Mouse (Mus musculus): ENCODE results near the gene Cct2. TPM values are rescaled to one million over a fixed set of nuclear protein-coding genes. Genes with fewer than 3 reads are reported as not detected.

The Cct2 gene
- total RNA-seq, 2 experiments from 2014 or later: 129 to 137 TPM

DNA sequence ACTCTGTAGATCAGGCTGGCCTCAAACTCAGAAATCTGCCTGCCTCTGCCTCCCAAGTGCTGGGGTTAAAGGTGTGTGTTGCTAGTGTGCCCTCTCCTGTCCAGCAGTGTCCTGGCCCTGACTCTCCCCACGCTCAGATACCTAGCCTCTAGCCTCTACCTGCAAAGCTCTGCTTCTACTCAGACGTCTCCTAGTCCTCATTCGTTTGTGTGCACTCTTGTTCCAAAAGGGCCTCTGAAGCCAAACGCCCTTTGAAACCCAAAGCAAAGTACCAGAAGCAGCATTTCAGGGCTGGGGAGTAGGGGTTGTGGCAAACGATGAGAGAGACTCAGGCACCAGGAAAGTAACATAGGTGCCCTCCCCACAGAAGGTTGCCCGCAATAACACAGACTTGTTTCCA lies 53.9 kb downstream of the Cct2 start:
- DNase-seq (ENCODE audit: low spot score): no peak
- intact Hi-C loops (cut with DNase I): no loop called here

DNA sequence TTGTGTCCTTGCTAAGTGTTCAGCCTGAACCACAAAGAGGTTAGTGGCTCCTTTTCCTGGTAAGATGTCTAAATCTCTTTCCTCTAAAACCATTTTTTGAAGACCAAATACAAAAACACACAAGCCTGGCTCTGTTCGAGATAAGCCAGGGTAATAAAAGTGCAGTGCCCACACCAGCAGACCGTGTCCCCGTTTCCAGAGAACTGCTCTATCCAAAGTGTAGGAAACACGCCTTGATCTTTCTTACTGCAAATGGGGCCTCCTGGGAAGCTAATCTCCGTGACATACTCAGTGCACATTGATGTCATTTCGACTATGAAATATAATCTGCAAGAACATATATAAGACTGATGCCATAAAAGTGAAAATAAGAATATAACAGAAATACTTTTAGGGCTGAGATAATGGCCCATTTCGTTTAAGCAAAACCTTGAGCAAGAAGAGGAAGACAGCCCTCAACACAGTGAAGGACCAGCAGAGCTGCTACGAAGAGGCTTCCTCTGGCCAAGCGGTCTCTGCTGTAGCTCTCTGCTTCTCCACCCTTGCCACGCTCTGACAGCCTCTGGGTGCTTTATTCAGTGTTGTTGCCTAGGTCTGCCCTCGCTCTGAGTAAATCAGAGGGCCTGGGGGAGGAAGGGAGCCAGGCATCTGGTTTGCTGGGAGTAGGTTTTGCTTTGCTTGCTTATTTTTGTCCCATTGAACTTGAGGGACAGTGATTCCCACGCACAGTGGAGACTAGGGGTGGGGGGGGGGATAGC lies 57.7 kb downstream of the Cct2 start:
- intact Hi-C loops (cut with DNase I): no loop called here
- DNase-seq (ENCODE audit: low spot score): no peak

DNA sequence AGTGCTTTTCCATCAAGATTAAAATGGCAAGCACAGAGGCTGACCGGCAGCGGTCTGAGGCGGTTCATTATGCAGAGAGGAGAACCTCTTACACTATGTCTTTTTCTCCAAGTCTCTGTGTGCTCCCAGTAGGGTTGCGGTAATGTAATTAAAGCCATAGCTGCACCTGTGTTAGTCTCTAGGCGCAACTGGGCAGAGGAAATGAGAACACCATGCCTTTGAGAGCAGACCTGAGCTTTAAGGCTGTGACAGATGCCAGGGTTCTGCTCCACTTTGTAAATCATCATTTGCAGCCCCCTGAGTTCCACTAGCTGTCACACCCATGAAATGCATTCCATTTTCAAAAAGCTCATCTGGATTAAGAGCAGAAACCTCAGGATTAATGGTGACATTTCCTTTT lies 58.9 kb downstream of the Cct2 start:
- intact Hi-C loops (cut with DNase I): no loop called here
- DNase-seq (ENCODE audit: low spot score): no peak

Other genes with a start within 250 kb of the Cct2 start
- 1 to 10 TPM in 1 of 2 experiments, under 1 TPM in 1; 0.81 to 1.1 TPM for gene Myrfl, start 166.9 kb downstream of the Cct2 start, total RNA-seq (2021)
- gene Rab3ip, start 113.0 kb downstream of the Cct2 start, total RNA-seq (2021): 10 to 100 TPM; 85.5 to 87.9 TPM
- not detected for gene Gm10271, start 91.2 kb downstream of the Cct2 start, total RNA-seq (2021)
- 1 to 10 TPM; 3.2 to 3.4 TPM for gene Best3, start 77.5 kb downstream of the Cct2 start, total RNA-seq (2021)
- 100 to 1,000 TPM; 175 to 176 TPM for gene Lrrc10, start 18.5 kb downstream of the Cct2 start, total RNA-seq (2021)
- gene Frs2, start 84.7 kb upstream of the Cct2 start, total RNA-seq (2021): 10 to 100 TPM; 16.3 to 17.1 TPM
- 10 to 100 TPM; 26.5 to 26.8 TPM for gene Yeats4, start 160.7 kb upstream of the Cct2 start, total RNA-seq (2021)
- not detected for gene 9530003J23Rik, start 174.9 kb upstream of the Cct2 start, total RNA-seq (2021)
- gene Lyz2, start 218.5 kb upstream of the Cct2 start, total RNA-seq (2021): 100 to 1,000 TPM; 118 to 132 TPM
- gene Lyz1, start 229.1 kb upstream of the Cct2 start, total RNA-seq (2021): 10 to 100 TPM; 10.8 to 14.0 TPM

Data from heart, postnatal 25 days (tissue).